Mouse (Mus musculus): ENCODE measurements around the gene Renbp. TPM values are rescaled to one million over a fixed set of nuclear protein-coding genes. Genes with fewer than 3 reads are reported as not detected.
A peak's percentile ranks its signal among the peaks of the same experiment; 100 is the strongest.

The Renbp gene
- polyA plus RNA-seq, 1 experiment from 2014 or later, result 49.5 TPM

DNA sequence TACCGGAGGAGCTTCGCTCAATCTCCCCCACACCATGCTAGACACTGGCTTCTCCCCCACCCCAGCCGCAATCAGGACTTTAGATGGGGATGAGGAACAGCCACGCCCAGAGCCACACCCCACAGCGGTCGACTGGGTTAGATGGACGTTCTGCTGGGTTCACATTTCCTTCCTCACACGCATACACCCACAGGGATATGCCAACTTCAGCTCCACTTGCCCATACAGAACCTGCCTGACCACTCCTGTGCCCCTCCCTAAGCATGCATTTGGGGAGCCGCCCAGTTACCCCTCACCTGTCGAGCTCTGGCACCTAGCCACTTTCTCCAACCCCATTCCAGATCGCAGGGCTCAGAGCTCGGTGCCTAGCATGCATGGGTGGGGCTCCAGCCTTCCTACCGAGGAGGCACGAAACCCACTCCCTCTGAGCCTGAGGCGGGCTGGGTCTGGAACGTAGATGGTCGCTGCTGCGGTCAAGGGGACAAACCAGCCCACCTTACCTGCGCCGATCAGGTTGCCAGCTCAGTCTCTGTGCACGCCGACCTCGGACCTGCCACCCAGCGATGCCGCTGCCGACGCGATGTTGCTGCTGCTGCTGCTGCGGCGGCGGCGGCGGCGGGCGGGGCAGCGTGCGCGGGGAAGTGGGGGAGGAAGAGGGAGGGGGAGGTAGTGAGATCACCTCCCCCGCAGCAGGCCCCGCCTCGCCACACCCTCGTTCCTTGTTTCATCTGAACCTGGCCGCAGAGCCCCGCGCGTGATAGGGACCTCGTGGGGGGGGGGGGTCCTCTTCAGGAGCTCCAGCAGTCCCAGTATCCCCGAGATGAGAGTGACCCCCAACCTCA is 50.2 kb downstream of the Renbp start:
- WGBS, result 20% methylated on average over 24 of the region's 48 CpGs
- ATAC-seq (ENCODE audit: insufficient read depth, low FRiP score, low read depth), result peak; percentile 71
- Histone ChIP-seq H3K9me3 (no peaks in the 10 kb centered on the region), H3K4me2 (peak overlapping the region; percentile 73), H3K36me3 (no peaks in the 10 kb centered on the region), H3K4me1 (no peaks in the 10 kb centered on the region), H3K9ac (no peak overlapping the region), H3K4me3 (replicated peaks) (peak overlapping the region; percentile 41), H3K27me3 (replicated peaks) (0 out of 2 replicates have a peak, but pooled peaks cover 4% of the 10 kb centered on the region), H3K27ac (no peak overlapping the region)

DNA sequence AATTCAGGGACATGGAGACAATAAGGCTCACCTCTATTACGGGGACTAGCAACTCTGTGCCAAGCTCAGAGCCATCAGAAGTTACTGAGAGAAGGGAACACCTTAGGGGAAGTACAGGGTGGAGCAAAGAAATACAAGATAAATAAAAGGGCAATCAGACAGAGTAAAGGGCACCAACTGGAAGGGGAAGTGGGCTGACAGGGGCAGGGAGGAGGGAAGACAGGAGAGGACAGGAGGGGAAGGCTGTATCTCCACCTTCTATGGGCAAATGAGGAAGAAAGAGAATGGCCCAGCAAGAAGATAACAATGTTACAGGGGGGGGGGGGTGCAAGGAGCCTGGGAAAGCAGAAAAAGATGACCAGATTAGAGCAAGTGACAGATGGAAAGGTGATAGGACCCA is 53.6 kb downstream of the Renbp start:
- 70% methylated on average over 1 of the region's 1 CpGs for WGBS
- Histone ChIP-seq H3K9ac (no peak overlapping the region), H3K27me3 (replicated peaks) (0 out of 2 replicates have a peak, but pooled peaks cover 4% of the 10 kb centered on the region), H3K27ac (no peak overlapping the region), H3K4me1 (no peaks in the 10 kb centered on the region), H3K36me3 (no peaks in the 10 kb centered on the region), H3K4me3 (replicated peaks) (no peak overlapping the region), H3K4me2 (no peak overlapping the region), H3K9me3 (no peaks in the 10 kb centered on the region)
- ATAC-seq (ENCODE audit: insufficient read depth, low FRiP score, low read depth), result no peak

DNA sequence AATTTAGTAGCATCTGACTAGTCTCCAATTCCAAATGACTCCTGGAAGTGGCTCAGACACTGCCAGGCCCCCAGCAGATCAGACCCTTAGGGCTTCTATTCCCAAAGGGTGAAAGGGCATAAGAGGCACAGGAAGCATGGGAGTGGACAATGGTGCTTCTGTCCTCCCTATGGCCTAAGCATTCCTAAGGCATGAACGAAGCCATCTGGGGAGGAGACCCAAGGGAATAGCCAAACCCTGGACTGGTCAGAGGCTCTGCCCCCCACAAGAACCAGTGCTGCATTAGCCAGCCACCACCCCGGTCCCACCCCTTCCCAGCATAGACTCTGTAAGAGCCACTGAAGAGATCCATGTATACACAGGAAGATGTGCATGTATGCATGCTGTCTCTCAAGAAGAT is 54.8 kb downstream of the Renbp start:
- H3K4me1 ChIP-seq, result no peaks in the 10 kb centered on the region
- no peaks in the 10 kb centered on the region for H3K9me3 ChIP-seq
- WGBS, result 63% methylated on average over 2 of the region's 2 CpGs
- no peak overlapping the region for H3K27ac ChIP-seq
- no peak overlapping the region for H3K9ac ChIP-seq
- H3K36me3 ChIP-seq, result no peaks in the 10 kb centered on the region
- H3K4me2 ChIP-seq, result no peak overlapping the region
- 0 out of 2 replicates have a peak, but pooled peaks cover 4% of the 10 kb centered on the region for H3K27me3 ChIP-seq (replicated peaks)
- H3K4me3 ChIP-seq (replicated peaks), result no peak overlapping the region
- ATAC-seq (ENCODE audit: insufficient read depth, low FRiP score, low read depth), result no peak

Other genes starting within 250 kb of the Renbp start
- gene Bcap31, start 214.7 kb downstream of the Renbp start, polyA plus RNA-seq (2015; fragmentation: Nextera tagmentation; extraction: Ambion mirVana), result 270 and 283 TPM in 2 replicates
- 18.6 and 19.5 TPM in 2 replicates for gene Abcd1, start 214.3 kb downstream of the Renbp start, polyA plus RNA-seq (2015; fragmentation: Nextera tagmentation; extraction: Ambion mirVana)
- 0.67 and 0.68 TPM in 2 replicates for gene Plxnb3, start 173.8 kb downstream of the Renbp start, polyA plus RNA-seq (2015; fragmentation: Nextera tagmentation; extraction: Ambion mirVana)
- 2.2 and 4.8 TPM in 2 replicates for gene Srpk3, start 156.4 kb downstream of the Renbp start, polyA plus RNA-seq (2015; fragmentation: Nextera tagmentation; extraction: Ambion mirVana)
- gene Idh3g, start 144.0 kb downstream of the Renbp start, polyA plus RNA-seq (2015; fragmentation: Nextera tagmentation; extraction: Ambion mirVana), result 202 and 211 TPM in 2 replicates
- 253 and 266 TPM in 2 replicates for gene Ssr4, start 143.8 kb downstream of the Renbp start, polyA plus RNA-seq (2015; fragmentation: Nextera tagmentation; extraction: Ambion mirVana)
- 0.83 and 0.84 TPM in 2 replicates for gene Pdzd4, start 105.9 kb downstream of the Renbp start, polyA plus RNA-seq (2015; fragmentation: Nextera tagmentation; extraction: Ambion mirVana)
- 0.21 and 0.22 TPM in 2 replicates for gene Avpr2, start 38.7 kb downstream of the Renbp start, polyA plus RNA-seq (2015; fragmentation: Nextera tagmentation; extraction: Ambion mirVana)
- gene L1cam, start 34.7 kb downstream of the Renbp start, polyA plus RNA-seq (2015; fragmentation: Nextera tagmentation; extraction: Ambion mirVana), result 8.2 and 9.3 TPM in 2 replicates
- 4.5 and 5.7 TPM in 2 replicates for gene Arhgap4, start 9.0 kb downstream of the Renbp start, polyA plus RNA-seq (2015; fragmentation: Nextera tagmentation; extraction: Ambion mirVana)
- 144 and 156 TPM in 2 replicates for gene Naa10, start 8.9 kb downstream of the Renbp start, polyA plus RNA-seq (2015; fragmentation: Nextera tagmentation; extraction: Ambion mirVana)
- 40.8 and 46.8 TPM in 2 replicates for gene Hcfc1, start 35.5 kb upstream of the Renbp start, polyA plus RNA-seq (2015; fragmentation: Nextera tagmentation; extraction: Ambion mirVana)
- 68.3 and 71.1 TPM in 2 replicates for gene Irak1, start 93.1 kb upstream of the Renbp start, polyA plus RNA-seq (2015; fragmentation: Nextera tagmentation; extraction: Ambion mirVana)
- not detected in 2 replicates for gene Opn1mw, start 196.6 kb upstream of the Renbp start, polyA plus RNA-seq (2015; fragmentation: Nextera tagmentation; extraction: Ambion mirVana)
- 12.3 and 12.4 TPM in 2 replicates for gene Mecp2, start 204.5 kb upstream of the Renbp start, polyA plus RNA-seq (2015; fragmentation: Nextera tagmentation; extraction: Ambion mirVana)
- gene Tex28, start 237.0 kb upstream of the Renbp start, polyA plus RNA-seq (2015; fragmentation: Nextera tagmentation; extraction: Ambion mirVana), result not detected in 2 replicates
- not detected in 2 replicates for gene Tktl1, start 246.4 kb upstream of the Renbp start, polyA plus RNA-seq (2015; fragmentation: Nextera tagmentation; extraction: Ambion mirVana)